Mouse (Mus musculus) stomach, embryonic 16.5 days (tissue): ENCODE measurements around the gene Rin3. TPM values are rescaled to one million over a fixed set of nuclear protein-coding genes. Genes with fewer than 3 reads are reported as not detected.

Experiments
- ATAC-seq: fragments of 200-750 bp; cut with Nextera tagmentation; 2 replicates; pipeline ENCODE4 v1.8.0; 2017; ENCODE audit warnings: moderate number of reproducible peaks, moderate TSS enrichment; ENCODE audit not compliant: insufficient read depth, low FRiP score
- H3K27ac ChIP-seq: fragments of 300-500 bp; sonication (generic); 2 replicates; pipeline ENCODE4 v1.5.1; 2014; ENCODE audit warnings: low read length
- H3K27me3 ChIP-seq: fragments of 300-500 bp; sonication (generic); 2 replicates; pipeline ENCODE4 v1.6.1; 2014; ENCODE audit warnings: low read length, control low read depth, mixed read lengths; ENCODE audit not compliant: control insufficient read depth, insufficient read depth
- H3K36me3 ChIP-seq: fragments of 300-500 bp; sonication (generic); 2 replicates; pipeline ENCODE4 v1.6.1; 2014; ENCODE audit warnings: low read length; ENCODE audit not compliant: control insufficient read depth, insufficient read depth
- H3K4me1 ChIP-seq: fragments of 300-500 bp; sonication (generic); 2 replicates; pipeline ENCODE4 v1.6.1; 2014; ENCODE audit warnings: low read length, control low read depth, mixed read lengths; ENCODE audit not compliant: control insufficient read depth, insufficient read depth
- H3K4me2 ChIP-seq: fragments of 300-500 bp; sonication (generic); 2 replicates; pipeline ENCODE4 v1.6.1; 2014; ENCODE audit warnings: low read depth, low read length, mixed read lengths
- H3K4me3 ChIP-seq: fragments of 300-500 bp; sonication (generic); replicated peaks from 2 replicates; pipeline ENCODE4 v1.5.1; 2014; ENCODE audit warnings: mild to moderate bottlenecking, low read length
- H3K9ac ChIP-seq: fragments of 300-500 bp; sonication (generic); 2 replicates; pipeline ENCODE4 v1.6.1; 2014; ENCODE audit warnings: low read length
- H3K9me3 ChIP-seq: fragments of 300-500 bp; sonication (generic); replicated peaks from 2 replicates; pipeline ENCODE4 v1.6.1; 2016; ENCODE audit warnings: low read length, control low read depth; ENCODE audit not compliant: control insufficient read depth
- WGBS: fragments of 180-500 bp; shearing (Covaris S2); extraction: QIAGEN DNeasy Blood & Tissue Kit; methylation state at CpG from one replicate; pipeline ENCODE4 v1.1.7; 2014; 5-methylcytosine and 5-hydroxymethylcytosine counted together
- polyA plus RNA-seq: library from polyadenylated mRNA; unstranded; fragments of >200 nt; fragmentation: Nextera tagmentation; extraction: Ambion mirVana; gene quantifications from 2 replicates; pipeline ENCODE4 v1.2.1, GENCODE M21; 2015

Gene Rin3
- polyA plus RNA-seq: 8.5 and 9.3 TPM in 2 replicates

GRCm38 (mm10) chr12:102282763-102283482 is at the start of gene Rin3:
Gene Rin3 (plus strand): TSS chr12:102283048.
- WGBS: under 1% methylated on average over 75 of the region's 75 CpGs
- ATAC-seq: peak; percentile 61
- Histone ChIP-seq H3K27ac (peak within 1 kb of the TSS; percentile 81), H3K4me3 (peak within 1 kb of the TSS; percentile 70), H3K4me1 (peaks cover 44% of the 10 kb centered on the region), H3K27me3 (no peaks in the 10 kb centered on the region), H3K9me3 (0 out of 2 replicates have a peak, but pooled peaks cover 5% of the 10 kb centered on the region), H3K36me3 (no peaks in the 10 kb centered on the region), H3K9ac (peak within 1 kb of the TSS; percentile 90), H3K4me2 (peak within 1 kb of the TSS; percentile 97)

- 78% methylated on average over 3 of the region's 3 CpGs for WGBS
- H3K4me3 ChIP-seq: no peak overlapping the region
- no peaks in the 10 kb centered on the region for H3K27me3 ChIP-seq
- no peaks in the 10 kb centered on the region for H3K36me3 ChIP-seq
- H3K9ac ChIP-seq: no peak overlapping the region
- H3K27ac ChIP-seq: no peak overlapping the region
- H3K4me2 ChIP-seq: no peak overlapping the region
- ATAC-seq: no peak
- H3K4me1 ChIP-seq: no peaks in the 10 kb centered on the region
- no peaks in the 10 kb centered on the region for H3K9me3 ChIP-seq
These were observed 47.3 kb upstream of the Rin3 start for GRCm38 (mm10) chr12:102235551-102235950.

GRCm38 (mm10) chr12:102236317-102236716 is 46.5 kb upstream of the Rin3 start:
- WGBS: 84% methylated on average over 6 of the region's 6 CpGs
- no peak for ATAC-seq
- Histone ChIP-seq H3K27ac (no peak overlapping the region), H3K9me3 (no peaks in the 10 kb centered on the region), H3K4me3 (no peak overlapping the region), H3K4me1 (no peaks in the 10 kb centered on the region), H3K9ac (no peak overlapping the region), H3K36me3 (no peaks in the 10 kb centered on the region), H3K4me2 (no peak overlapping the region), H3K27me3 (no peaks in the 10 kb centered on the region)

DNA sequence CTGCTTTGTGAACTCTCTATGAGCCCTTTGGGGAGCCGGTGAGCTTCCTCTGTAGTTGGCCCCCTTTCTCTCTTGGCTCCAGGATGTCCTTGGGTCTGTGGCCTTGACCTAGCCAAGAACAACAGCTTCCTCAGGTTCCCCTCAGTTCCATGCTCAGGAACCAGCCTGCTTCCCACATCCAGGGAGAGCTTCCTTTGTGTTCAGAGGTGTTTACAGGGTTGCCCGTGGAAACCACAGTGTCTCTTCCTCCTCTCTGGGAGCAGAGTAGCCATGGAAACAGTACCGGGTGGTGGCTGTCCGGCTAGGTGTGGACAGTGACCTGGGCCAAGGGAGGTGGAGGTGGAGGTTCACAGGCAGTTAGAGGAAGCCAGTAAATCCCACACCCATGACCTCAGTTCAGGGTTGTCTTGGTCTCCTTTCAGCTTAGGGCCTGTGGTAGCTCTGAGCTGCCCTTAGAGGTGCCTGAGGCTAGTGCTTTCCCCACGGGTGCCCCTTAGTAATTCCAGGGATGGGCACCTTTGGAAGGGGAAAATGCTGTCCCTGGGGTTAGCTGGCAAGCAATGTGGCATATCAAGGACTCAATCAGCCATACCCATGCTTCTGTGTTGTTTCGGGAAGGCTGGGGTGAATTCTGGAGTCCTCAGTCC is 40.6 kb upstream of the Rin3 start:
- 48% methylated on average over 6 of the region's 6 CpGs for WGBS
- peak; percentile 62; the same call in 1 of the 2 replicates for ATAC-seq
- H3K36me3 ChIP-seq: no peaks in the 10 kb centered on the region

DNA sequence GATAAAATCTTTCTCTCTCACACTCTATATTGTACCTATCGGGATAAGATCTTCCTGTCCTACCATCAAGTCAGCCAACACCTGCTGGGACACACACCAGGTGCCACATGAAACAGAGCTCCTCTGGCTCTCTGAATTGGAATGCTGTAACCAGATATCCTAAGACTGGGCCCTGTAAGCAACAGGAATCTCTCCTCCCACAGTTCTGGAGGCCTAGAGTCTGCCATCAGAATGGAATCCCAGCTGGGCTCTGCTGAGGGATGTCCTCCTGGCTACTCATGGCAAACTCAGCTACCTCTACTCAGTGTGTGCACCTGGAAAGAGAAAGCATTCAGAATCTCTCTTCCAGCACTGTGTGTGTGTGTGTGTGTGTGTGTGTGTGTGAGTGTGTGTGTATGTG is 38.9 kb upstream of the Rin3 start:
- H3K9me3 ChIP-seq: no peaks in the 10 kb centered on the region
- ATAC-seq: no peak
- H3K4me1 ChIP-seq: no peaks in the 10 kb centered on the region
- H3K9ac ChIP-seq: no peak overlapping the region
- H3K36me3 ChIP-seq: no peaks in the 10 kb centered on the region
- no peaks in the 10 kb centered on the region for H3K27me3 ChIP-seq
- no peak overlapping the region for H3K4me3 ChIP-seq
- H3K4me2 ChIP-seq: no peak overlapping the region
- H3K27ac ChIP-seq: no peak overlapping the region
- 32% methylated on average over 1 of the region's 1 CpGs for WGBS

More for the DNA sequence above, 40.6 kb upstream of the Rin3 start:
- H3K9me3 ChIP-seq: no peaks in the 10 kb centered on the region
- no peaks in the 10 kb centered on the region for H3K4me1 ChIP-seq
- H3K4me3 ChIP-seq: no peak overlapping the region
- H3K27me3 ChIP-seq: no peaks in the 10 kb centered on the region
- H3K9ac ChIP-seq: no peak overlapping the region
- H3K27ac ChIP-seq: no peak overlapping the region
- H3K4me2 ChIP-seq: no peak overlapping the region

GRCm38 (mm10) chr12:102246226-102246625 is 36.6 kb upstream of the Rin3 start:
- 88% methylated on average over 5 of the region's 5 CpGs for WGBS
- no peaks in the 10 kb centered on the region for H3K36me3 ChIP-seq
- no peaks in the 10 kb centered on the region for H3K4me1 ChIP-seq
- no peak overlapping the region for H3K4me3 ChIP-seq
- no peak overlapping the region for H3K27ac ChIP-seq
- no peak overlapping the region for H3K9ac ChIP-seq
- no peak overlapping the region for H3K4me2 ChIP-seq
- H3K9me3 ChIP-seq: no peaks in the 10 kb centered on the region
- H3K27me3 ChIP-seq: no peaks in the 10 kb centered on the region
- no peak for ATAC-seq

GRCm38 (mm10) chr12:102248104-102248503 is 34.7 kb upstream of the Rin3 start:
- Histone ChIP-seq H3K4me2 (no peak overlapping the region), H3K9me3 (no peaks in the 10 kb centered on the region), H3K9ac (no peak overlapping the region), H3K4me3 (no peak overlapping the region), H3K27ac (no peak overlapping the region), H3K27me3 (no peaks in the 10 kb centered on the region), H3K4me1 (no peaks in the 10 kb centered on the region), H3K36me3 (no peaks in the 10 kb centered on the region)
- ATAC-seq: no peak
- WGBS: 90% methylated on average over 6 of the region's 6 CpGs

GRCm38 (mm10) chr12:102250316-102250715 is 32.5 kb upstream of the Rin3 start:
- no peaks in the 10 kb centered on the region for H3K36me3 ChIP-seq
- H3K4me1 ChIP-seq: no peaks in the 10 kb centered on the region
- H3K4me3 ChIP-seq: no peak overlapping the region
- no peaks in the 10 kb centered on the region for H3K27me3 ChIP-seq
- H3K27ac ChIP-seq: no peak overlapping the region
- no peak overlapping the region for H3K4me2 ChIP-seq
- 89% methylated on average over 4 of the region's 4 CpGs for WGBS
- no peak for ATAC-seq
- no peaks in the 10 kb centered on the region for H3K9me3 ChIP-seq
- H3K9ac ChIP-seq: no peak overlapping the region

GRCm38 (mm10) chr12:102251070-102251469 is 31.8 kb upstream of the Rin3 start:
- Histone ChIP-seq H3K27ac (no peak overlapping the region), H3K4me3 (no peak overlapping the region), H3K9me3 (no peaks in the 10 kb centered on the region), H3K27me3 (no peaks in the 10 kb centered on the region), H3K9ac (no peak overlapping the region), H3K4me1 (no peaks in the 10 kb centered on the region), H3K36me3 (no peaks in the 10 kb centered on the region), H3K4me2 (no peak overlapping the region)
- 70% methylated on average over 3 of the region's 3 CpGs for WGBS
- ATAC-seq: no peak
